Mouse (Mus musculus) stomach, postnatal 0 days (tissue): ENCODE data around the gene Cdhr5.

Source experiments
- CTCF ChIP-seq: IDR thresholded peaks from 2 replicates; pipeline ENCODE4 v1.5.1; 2016; ENCODE audit warnings: antibody characterized with exemption, low read depth, mild to moderate bottlenecking, moderate library complexity
- EP300 ChIP-seq: optimal IDR thresholded peaks from 2 replicates; pipeline ENCODE3; 2016; ENCODE audit warnings: antibody characterized with exemption

- no peak for TF ChIP-seq CTCF
- TF ChIP-seq EP300, result no peak
Measured at GRCm38 (mm10) chr7:141275356-141275755, 1.2 kb downstream of the Cdhr5 start.
